Mouse (Mus musculus): Measurements from ENCODE around the gene 9930111J21Rik1. TPM values are rescaled to one million over a fixed set of nuclear protein-coding genes. Genes with fewer than 3 reads are reported as not detected.
"Not testable (repeated sequence)": the region's sequence is repeated elsewhere in the genome, so short reads cannot be mapped to it uniquely, and the experiment has no call there.

Gene 9930111J21Rik1
- polyA plus RNA-seq (2012; rRNA removed): 2.0 and 3.1 TPM in 2 replicates

DNA sequence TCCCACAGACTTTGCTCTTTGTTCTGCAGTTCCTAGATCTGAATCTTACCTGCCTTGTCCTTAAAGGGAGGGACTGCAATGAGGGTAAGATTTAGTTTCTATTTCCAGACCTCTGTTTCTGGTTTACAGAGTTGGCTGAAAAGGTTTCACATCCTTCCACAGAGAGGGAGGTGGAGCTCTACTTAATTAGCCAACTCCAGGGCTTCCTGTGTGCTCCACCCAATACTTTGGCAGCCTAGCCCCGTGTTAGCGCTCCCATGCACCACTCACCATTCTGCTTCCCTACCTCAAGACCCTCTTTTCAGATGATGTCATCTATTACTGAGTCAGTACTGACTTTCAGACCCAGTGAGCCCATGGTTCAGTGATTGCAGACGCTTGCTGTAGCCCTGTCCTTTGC lies at the start of gene 9930111J21Rik1:
TSS of gene 9930111J21Rik1 (minus strand) at position 148 of the 400 bp plus-strand sequence.
- H3K4me1 ChIP-seq (ENCODE audit: control insufficient read depth, insufficient read depth, low read length); H3K36me3 ChIP-seq (ENCODE audit: control insufficient read depth, insufficient read depth, low read length); H3K27me3 ChIP-seq (replicated peaks; ENCODE audit: control insufficient read depth, insufficient read depth, low read length); H3K4me3 ChIP-seq (ENCODE audit: insufficient read depth, low read depth, low read length); H3K27ac ChIP-seq (ENCODE audit: insufficient read depth, low read depth, low read length); DNase-seq: not testable (repeated sequence)
- no CpG with 5 or more reads among the region's 3 CpGs for WGBS

DNA sequence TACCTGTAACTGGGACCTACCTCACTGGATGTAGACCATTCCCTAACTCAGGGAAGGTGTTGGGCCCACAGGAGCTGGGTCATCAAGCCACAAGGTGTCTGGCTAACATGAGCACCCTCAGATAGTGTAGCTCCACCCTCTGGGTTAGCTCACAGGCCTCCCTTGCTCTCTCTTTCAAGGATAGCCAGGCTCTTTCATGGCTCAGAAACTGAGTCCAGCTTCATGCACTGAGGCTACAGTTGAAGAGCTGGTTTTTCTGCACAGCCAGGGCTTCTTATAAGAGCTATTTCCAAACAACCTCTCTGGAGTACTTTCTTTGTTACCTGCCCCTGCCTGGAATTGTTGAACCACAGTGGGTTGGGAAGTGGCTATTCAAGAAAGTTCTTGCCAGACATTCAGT lies 32.9 kb upstream of the 9930111J21Rik1 start:
- H3K4me1 ChIP-seq (ENCODE audit: control insufficient read depth, insufficient read depth, low read length); DNase-seq; H3K4me3 ChIP-seq (ENCODE audit: insufficient read depth, low read depth, low read length); H3K27ac ChIP-seq (ENCODE audit: insufficient read depth, low read depth, low read length); H3K36me3 ChIP-seq (ENCODE audit: control insufficient read depth, insufficient read depth, low read length); H3K27me3 ChIP-seq (replicated peaks; ENCODE audit: control insufficient read depth, insufficient read depth, low read length): not testable (repeated sequence)

DNA sequence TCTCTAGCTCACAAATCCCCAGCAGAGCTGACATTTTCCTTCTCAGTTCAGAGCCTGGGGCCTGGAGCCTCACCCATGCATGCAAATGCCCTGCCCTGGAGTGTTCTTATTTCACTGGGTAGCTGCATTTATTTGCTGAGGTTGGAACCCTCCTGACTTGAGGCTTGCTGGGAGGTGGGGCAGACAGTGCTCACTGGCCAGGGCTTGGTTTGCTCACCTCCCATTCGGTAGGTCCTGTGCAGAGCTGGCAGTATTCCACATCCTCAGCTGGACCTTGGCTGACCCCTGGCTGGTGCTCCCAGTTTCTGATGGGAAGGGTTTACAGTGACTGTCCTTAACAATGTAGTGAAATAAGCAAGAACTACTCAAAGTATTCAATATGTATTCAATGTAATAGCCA lies 27.6 kb upstream of the 9930111J21Rik1 start:
- H3K27me3 ChIP-seq (replicated peaks; ENCODE audit: control insufficient read depth, insufficient read depth, low read length): not testable (repeated sequence)
- WGBS: 0% methylated on average over 1 of the region's 1 CpGs

DNA sequence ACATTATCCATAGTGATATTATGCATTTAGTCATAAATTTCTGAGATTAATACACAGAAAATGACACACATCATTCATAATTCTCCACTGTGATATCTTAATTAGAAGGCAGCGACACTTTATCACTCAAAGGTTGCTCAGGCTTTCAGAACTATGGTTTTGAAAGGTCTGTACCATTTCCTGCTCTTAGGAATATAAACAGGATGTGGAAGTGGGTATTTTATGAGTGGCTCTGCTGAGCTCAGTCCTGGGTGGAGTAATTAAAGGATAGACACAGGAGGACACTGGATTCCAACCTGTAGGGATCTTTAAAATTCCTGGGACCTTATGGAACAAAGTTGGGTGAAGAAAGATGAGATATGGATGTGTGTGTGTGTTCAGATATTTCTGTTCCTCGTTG lies 27.1 kb upstream of the 9930111J21Rik1 start:
- peak; percentile 16 for DNase-seq
- 49% methylated on average over 2 of the region's 2 CpGs for WGBS
- H3K4me1 ChIP-seq (ENCODE audit: control insufficient read depth, insufficient read depth, low read length): not testable (repeated sequence)

More for the DNA sequence above, 27.6 kb upstream of the 9930111J21Rik1 start:
- not testable (repeated sequence) for H3K4me1 ChIP-seq (ENCODE audit: control insufficient read depth, insufficient read depth, low read length); H3K27ac ChIP-seq (ENCODE audit: insufficient read depth, low read depth, low read length); H3K4me3 ChIP-seq (ENCODE audit: insufficient read depth, low read depth, low read length); H3K36me3 ChIP-seq (ENCODE audit: control insufficient read depth, insufficient read depth, low read length)
- DNase-seq: peak; percentile 42

DNA sequence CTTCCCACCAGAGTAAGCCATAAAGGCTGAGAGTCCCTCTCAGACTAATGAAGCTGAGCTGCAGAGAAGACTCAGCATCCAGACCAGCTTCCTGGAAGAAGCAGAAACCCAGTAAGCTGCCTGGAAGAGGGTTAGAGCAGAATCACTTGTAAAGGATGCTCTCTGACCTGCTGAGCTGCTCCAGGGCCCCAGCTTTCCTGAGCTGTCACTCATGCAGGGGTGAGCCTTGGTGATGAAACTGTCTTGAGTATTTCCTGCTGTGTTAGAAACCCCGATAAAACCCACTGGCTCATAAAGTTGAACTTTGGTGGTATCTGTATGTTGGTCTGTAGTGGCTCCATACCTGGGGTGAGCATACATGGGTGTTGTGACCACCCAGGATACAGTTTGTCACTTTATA lies 21.2 kb upstream of the 9930111J21Rik1 start:
- not testable (repeated sequence) for H3K4me3 ChIP-seq (ENCODE audit: insufficient read depth, low read depth, low read length); H3K27ac ChIP-seq (ENCODE audit: insufficient read depth, low read depth, low read length); DNase-seq; H3K27me3 ChIP-seq (replicated peaks; ENCODE audit: control insufficient read depth, insufficient read depth, low read length); H3K4me1 ChIP-seq (ENCODE audit: control insufficient read depth, insufficient read depth, low read length); H3K36me3 ChIP-seq (ENCODE audit: control insufficient read depth, insufficient read depth, low read length)
- WGBS: 41% methylated on average over 1 of the region's 1 CpGs

More for the DNA sequence above, 27.1 kb upstream of the 9930111J21Rik1 start:
- H3K27me3 ChIP-seq (replicated peaks; ENCODE audit: control insufficient read depth, insufficient read depth, low read length); H3K4me3 ChIP-seq (ENCODE audit: insufficient read depth, low read depth, low read length); H3K36me3 ChIP-seq (ENCODE audit: control insufficient read depth, insufficient read depth, low read length); H3K27ac ChIP-seq (ENCODE audit: insufficient read depth, low read depth, low read length): not testable (repeated sequence)

DNA sequence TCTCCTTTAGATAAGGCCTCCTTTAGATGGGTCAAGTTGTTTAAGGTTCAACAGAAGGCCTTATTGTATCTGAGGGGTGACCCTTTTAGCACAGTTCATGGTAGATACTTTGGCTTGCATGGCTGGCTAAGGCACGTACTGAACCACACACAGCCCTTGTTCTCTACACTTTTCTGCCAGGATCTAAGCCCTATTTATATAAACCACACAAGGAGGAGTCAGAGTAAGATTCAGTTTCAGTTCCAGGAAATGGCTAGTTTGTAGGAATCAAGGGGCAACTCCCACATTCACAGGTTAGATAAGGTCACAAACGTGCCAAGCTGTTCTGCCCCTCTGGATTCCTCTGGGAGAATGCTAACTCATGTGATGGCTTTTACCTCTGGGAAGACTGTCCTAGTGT lies 14.8 kb upstream of the 9930111J21Rik1 start, which contains the start of gene Tgtp1:
TSS of gene Tgtp1 (minus strand) at position 155 of the 400 bp plus-strand sequence.
- not testable (repeated sequence) for H3K36me3 ChIP-seq (ENCODE audit: control insufficient read depth, insufficient read depth, low read length); H3K27me3 ChIP-seq (replicated peaks; ENCODE audit: control insufficient read depth, insufficient read depth, low read length); H3K4me3 ChIP-seq (ENCODE audit: insufficient read depth, low read depth, low read length); H3K4me1 ChIP-seq (ENCODE audit: control insufficient read depth, insufficient read depth, low read length)
- DNase-seq: peak; percentile 52
- 25% methylated on average over 2 of the region's 2 CpGs for WGBS
- peak within 1 kb of the TSS; percentile 69; the same call in 1 of the 2 replicates for H3K27ac ChIP-seq (ENCODE audit: insufficient read depth, low read depth, low read length)

DNA sequence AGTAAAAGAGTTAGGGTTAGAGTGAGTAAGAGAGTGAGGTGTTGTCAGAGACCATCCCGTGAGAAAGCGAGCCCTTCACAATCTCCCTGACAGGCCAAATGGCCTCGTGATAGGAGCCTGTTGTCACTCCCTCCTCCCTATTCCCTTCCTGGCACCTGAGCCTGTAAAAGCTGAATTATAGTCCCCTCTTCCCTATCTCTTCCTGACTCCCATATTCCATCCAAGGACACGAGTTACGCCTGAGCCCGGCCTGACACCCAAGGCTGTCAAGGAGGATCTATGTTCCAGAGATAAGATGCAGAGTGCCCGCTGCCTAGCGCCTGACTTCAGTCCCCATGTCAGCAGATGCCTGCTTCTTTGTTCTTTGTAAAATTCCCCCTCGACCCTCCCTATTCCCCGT lies 14.1 kb upstream of the 9930111J21Rik1 start:
- WGBS: 60% methylated on average over 10 of the region's 10 CpGs
- DNase-seq; H3K27me3 ChIP-seq (replicated peaks; ENCODE audit: control insufficient read depth, insufficient read depth, low read length); H3K4me1 ChIP-seq (ENCODE audit: control insufficient read depth, insufficient read depth, low read length); H3K36me3 ChIP-seq (ENCODE audit: control insufficient read depth, insufficient read depth, low read length); H3K4me3 ChIP-seq (ENCODE audit: insufficient read depth, low read depth, low read length): not testable (repeated sequence)
- 0 out of 2 replicates have a peak overlapping the region, but pooled peaks have one; percentile 38 for H3K27ac ChIP-seq (ENCODE audit: insufficient read depth, low read depth, low read length)

DNA sequence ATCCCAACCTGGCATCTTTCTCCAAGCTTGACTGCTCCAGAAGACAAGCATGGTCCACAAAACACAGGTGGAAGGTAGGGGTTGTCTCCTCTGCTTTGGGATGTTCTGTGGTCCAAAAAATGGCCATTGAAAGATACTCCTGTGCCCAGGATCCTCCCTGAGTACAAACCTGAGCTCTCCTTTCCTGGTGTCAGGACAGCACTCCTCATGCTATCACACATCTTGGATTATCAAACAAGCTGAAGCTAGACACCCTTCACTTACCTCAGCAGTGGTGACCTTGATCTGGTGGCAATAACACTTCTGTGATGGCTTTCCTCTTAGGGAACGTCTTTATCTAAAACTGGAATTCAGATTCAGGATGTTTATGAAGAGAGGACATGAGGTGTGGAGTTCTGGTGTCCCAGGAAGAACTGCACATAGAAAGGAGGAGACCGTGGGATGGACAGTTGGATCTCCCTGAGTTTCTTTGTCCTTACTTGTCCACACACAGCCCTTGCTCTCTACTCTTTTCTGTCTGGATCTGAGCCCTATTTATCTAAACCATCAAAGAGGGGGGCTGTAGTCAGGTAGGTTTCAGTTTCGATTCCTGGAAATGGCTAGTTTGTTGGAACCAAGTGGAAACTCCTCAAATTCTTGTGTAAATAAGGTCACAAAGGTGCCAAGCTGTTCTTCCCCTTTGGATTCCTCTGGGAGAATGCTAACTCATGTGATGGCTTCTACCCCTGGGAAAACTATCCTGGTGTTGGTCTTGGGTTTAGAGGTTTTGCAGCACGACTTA lies 12.7 kb upstream of the 9930111J21Rik1 start, which contains the start of gene Gm12185:
TSS of gene Gm12185 (minus strand) at position 487 of the 781 bp plus-strand sequence.
- 39% methylated on average over 4 of the region's 4 CpGs for WGBS
- not testable (repeated sequence) for H3K27me3 ChIP-seq (replicated peaks; ENCODE audit: control insufficient read depth, insufficient read depth, low read length); H3K36me3 ChIP-seq (ENCODE audit: control insufficient read depth, insufficient read depth, low read length); H3K4me3 ChIP-seq (ENCODE audit: insufficient read depth, low read depth, low read length); H3K4me1 ChIP-seq (ENCODE audit: control insufficient read depth, insufficient read depth, low read length)
- H3K27ac ChIP-seq (ENCODE audit: insufficient read depth, low read depth, low read length): peak within 1 kb of the TSS; percentile 59; the same call in 1 of the 2 replicates
- peak; percentile 80 for DNase-seq

DNA sequence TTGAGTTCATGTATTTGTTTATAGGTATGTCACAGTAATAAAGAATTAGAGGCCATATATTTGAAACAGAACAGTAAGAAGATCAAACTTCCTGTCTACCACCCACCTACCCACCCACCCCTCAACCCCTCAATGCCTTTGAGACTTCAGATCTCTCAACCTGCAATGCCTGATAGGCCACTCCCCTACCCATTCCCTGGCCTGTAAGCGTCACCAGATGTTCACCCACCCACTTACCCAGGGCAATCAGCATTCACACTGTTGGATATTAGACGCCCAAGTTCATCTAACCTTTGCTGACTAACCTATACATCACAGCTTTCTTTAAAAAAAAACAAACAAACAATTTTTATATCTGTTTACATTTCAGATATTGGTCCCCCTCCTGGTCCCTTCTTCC lies 10.8 kb upstream of the 9930111J21Rik1 start:
- H3K36me3 ChIP-seq (ENCODE audit: control insufficient read depth, insufficient read depth, low read length); H3K4me1 ChIP-seq (ENCODE audit: control insufficient read depth, insufficient read depth, low read length); H3K4me3 ChIP-seq (ENCODE audit: insufficient read depth, low read depth, low read length); DNase-seq; H3K27me3 ChIP-seq (replicated peaks; ENCODE audit: control insufficient read depth, insufficient read depth, low read length); H3K27ac ChIP-seq (ENCODE audit: insufficient read depth, low read depth, low read length): not testable (repeated sequence)
- WGBS: 62% methylated on average over 2 of the region's 2 CpGs

DNA sequence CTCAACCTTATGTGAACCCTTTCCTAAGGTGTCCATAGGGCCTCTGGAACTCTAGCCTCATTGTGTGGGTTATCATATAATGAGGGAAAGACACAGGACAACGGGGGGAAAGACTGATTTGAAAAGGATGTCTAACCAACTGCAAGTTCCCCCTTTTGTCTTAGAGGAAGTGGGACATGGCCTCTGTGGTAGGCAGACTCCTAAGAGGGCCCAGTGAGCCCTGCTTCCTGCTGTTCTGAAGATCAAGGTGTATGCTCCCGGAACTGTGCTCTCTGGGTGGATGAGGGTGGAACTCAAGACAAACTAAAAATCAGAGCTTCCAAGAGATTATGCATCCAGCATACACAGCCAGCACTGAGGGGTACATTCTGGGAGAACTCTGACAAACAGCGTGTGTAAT lies 9.0 kb upstream of the 9930111J21Rik1 start:
- not testable (repeated sequence) for H3K27ac ChIP-seq (ENCODE audit: insufficient read depth, low read depth, low read length); H3K4me3 ChIP-seq (ENCODE audit: insufficient read depth, low read depth, low read length); H3K4me1 ChIP-seq (ENCODE audit: control insufficient read depth, insufficient read depth, low read length); DNase-seq; H3K27me3 ChIP-seq (replicated peaks; ENCODE audit: control insufficient read depth, insufficient read depth, low read length); H3K36me3 ChIP-seq (ENCODE audit: control insufficient read depth, insufficient read depth, low read length)
- 77% methylated on average over 2 of the region's 3 CpGs for WGBS

DNA sequence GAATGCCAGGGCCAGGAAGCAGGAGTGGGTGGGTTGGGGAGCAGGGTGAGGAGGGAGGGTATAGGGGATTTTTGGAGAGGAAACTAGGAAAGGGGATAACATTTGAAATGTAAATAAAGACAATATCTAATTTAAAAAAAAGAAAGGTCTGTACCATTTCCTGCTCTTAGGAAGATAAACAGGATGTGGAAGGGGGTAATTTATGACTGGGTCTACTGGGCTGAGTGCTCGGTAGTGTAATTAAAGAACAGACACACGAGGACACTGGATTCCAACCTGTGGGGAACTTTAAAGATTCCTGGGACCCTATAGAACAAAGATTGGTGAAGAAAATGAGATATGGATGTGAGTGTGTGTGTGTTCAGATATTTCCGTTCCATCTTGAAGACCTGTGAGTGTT lies 3.6 kb upstream of the 9930111J21Rik1 start:
- WGBS: no CpG with 5 or more reads among the region's 3 CpGs
- H3K36me3 ChIP-seq (ENCODE audit: control insufficient read depth, insufficient read depth, low read length); H3K4me1 ChIP-seq (ENCODE audit: control insufficient read depth, insufficient read depth, low read length); DNase-seq; H3K27ac ChIP-seq (ENCODE audit: insufficient read depth, low read depth, low read length); H3K27me3 ChIP-seq (replicated peaks; ENCODE audit: control insufficient read depth, insufficient read depth, low read length); H3K4me3 ChIP-seq (ENCODE audit: insufficient read depth, low read depth, low read length): not testable (repeated sequence)

All from kidney, adult 2 months (tissue).